Mouse (Mus musculus) adrenal gland, adult 2 months (tissue): ENCODE data around the gene Arhgap42. TPM values are rescaled to one million over a fixed set of nuclear protein-coding genes. Genes with fewer than 3 reads are reported as not detected.

Experiments
- DNase-seq: peaks from one replicate; pipeline ENCODE4 v3.0.0; 2021
- polyA plus RNA-seq: library from polyadenylated mRNA; depleted of rRNA; stranded (reverse); fragments of >200 nt; gene quantifications from 2 replicates; pipeline ENCODE4 v1.2.3, GENCODE M21; 2012
- total RNA-seq, 2 experiments: library from RNA; stranded (reverse); gene quantifications; 2 replicates each; pipeline ENCODE4 v1.2.3; 2021

The Arhgap42 gene
- total and polyA plus RNA-seq, 3 experiments = 26.0 to 31.8 (median 31.1) TPM

DNA sequence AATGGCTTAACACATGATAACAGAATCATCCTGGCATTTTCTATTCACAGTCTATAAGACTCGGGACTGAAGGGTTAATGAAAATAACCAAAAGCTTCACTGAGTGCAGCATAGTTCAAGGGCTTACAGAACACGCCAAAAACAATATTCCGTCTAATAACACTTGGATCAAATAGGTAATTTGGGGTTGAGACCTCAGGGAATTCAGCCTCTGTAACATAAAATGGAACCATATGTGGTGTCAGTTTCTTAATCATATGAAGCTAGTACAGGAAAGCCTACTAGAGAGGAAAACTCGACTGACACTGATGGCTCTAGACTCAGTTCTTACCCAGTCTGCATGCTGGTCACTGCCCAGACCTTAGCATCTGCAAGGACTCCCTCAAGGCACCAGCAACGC, 95.8 kb downstream of the Arhgap42 start:
- no peak for DNase-seq

DNA sequence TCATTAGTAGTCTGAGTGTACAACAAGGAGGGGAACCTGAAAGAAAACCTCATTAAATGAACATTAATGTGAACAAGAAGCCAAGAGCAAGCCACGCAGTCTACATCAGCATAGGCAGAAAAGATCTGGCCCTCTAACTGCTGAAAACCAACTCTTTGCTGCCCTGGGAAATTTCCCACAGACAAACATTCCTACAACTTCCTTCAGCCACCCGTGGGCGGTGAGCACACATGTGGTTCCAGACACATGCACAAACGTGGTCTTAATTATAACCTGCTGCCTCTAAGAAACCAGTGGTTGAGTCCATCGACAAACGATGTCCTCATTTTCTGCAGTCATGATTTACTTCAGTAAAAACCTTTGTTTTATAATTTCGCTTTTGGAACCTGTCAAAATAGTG, 96.3 kb downstream of the Arhgap42 start:
- DNase-seq = no peak

DNA sequence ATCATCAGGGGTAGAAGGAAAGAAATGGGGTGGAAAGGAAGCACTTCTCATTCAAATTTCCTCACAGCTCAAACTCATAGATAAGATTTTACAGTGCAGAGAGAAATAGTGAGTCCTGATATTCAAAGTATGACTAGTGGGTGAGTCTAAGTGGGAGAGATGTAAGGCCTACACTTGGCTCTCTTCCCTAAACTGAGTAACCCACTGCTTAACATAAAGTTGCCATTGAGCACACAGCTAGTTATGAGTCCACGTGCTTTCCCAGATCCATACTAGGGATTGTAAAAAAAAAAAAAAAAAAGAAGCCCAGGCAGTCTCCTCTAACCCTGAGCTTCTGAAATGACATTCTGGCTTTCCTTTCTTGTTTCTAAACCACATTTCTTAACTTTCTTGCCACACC, 96.8 kb downstream of the Arhgap42 start:
- DNase-seq = no peak

DNA sequence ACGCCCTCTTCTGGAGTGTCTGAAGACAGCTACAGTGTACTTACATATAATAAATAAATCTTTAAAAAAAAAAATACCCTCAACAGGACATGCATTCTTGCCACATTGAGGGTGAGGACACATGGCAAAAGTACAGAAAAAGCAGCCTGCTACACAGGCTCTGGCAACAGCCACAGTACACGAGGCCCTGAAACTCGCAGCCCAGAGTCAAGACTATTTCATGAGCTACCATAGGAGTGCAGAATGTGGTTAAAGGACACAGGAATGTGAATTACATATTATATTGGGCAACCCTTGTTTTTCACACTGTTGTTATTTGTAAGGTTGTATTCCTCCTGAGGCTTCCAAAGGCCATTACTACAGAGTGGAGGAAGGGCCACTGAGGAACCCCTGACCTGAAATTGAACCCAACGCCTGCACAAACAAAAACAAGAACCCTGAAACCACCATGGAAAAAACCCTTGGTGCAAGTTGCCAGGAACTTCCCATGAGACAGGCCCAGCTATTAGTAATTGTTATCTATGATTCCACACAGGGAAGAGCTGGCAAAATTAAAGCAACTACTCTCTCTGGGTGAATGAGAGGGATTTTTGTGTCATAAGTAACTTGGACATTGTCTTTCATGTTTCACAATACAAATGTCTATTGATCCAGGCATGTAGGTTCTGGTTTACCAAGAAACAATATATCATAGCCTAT, 109.8 kb downstream of the Arhgap42 start:
- peak; percentile 53 for DNase-seq

DNA sequence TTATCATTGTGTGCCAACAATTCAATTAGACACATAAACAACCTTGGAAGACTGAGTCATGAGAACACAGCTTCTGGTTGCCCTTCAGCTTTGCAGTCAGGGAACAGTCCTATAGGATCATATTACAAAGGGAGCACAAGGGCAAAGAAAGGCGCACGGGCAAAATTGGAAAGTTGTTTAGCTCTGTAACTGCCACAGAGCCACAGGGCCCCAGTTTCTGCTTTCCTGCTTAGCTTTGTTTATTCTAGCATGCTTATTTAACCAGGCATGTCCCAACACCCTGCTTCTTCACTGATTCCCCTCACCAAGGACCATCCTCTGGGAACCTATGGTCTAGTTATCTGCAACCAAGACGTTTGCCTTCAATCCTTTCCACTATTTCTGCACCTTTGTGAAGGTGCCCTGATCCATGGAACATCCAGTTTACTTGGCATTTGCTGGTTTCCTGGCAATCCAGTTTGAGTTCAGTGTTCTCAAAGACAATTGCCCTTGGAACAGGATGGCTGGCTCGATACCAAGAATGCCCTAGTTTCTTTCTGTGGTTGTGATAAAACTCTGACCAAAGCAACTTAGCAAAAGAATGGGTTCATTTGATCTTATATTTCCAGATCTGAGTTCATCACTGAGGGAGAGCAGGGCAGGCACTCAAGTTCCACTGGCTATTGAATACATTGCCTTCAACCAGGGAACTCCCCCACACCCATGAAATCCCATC, 111.7 kb downstream of the Arhgap42 start:
- DNase-seq = peak; percentile 76

DNA sequence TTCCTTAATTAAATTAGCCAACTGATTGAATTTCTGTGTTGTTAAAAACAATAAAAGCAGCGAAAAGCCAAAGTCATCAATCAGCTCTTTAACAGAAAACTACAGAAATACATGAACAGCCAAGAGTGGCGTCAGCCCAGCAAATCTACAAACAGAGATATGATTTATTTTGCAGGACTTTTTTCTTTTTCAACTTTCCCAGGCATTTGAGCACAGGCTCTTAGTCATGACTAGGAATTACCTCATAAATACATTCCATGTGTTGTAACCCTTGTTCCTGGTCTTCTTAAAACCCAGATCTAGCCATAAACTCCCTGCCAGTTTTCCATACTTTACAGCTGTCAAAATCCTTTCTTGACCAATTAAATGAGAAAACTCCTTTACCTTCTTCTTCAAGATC, 114.7 kb downstream of the Arhgap42 start:
- DNase-seq = peak; percentile 39

DNA sequence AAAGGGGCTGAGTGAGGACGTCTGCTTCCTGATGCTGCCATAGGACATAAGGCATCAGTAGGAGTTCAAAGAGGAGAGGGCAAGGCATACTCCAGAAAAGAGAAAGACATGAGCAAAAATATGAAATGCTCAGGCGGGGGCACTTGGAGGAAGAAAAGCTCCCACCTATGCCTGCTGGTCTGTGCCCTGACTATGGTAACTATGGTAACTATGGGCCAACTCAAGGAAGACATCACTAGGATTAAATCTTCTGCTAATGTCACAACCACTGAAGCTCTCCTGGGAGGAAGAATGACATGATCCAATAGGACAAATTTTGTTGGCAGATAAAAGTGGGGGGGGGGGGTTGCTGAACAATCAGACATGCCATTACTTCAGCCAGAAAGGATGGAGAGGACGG, 124.6 kb downstream of the Arhgap42 start:
- no peak for DNase-seq

DNA sequence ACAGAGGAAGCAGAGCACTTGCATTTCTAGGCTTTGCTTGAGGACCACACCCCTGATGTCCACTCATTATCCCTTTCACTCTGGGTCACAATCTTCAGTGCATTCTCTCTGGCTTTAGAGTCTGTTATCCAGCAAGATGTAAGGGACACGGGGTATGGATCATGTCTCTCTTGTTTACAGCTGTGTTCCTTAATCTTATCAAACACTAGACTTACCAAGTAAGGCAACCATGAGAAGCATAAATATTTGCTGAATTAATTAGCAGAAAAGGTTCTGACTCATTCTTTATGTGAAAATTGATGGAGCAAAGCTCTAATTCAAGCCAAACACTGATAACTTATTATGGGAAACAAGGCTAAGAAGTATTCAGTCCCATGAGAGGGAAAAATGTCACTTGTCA, 125.1 kb downstream of the Arhgap42 start:
- no peak for DNase-seq

DNA sequence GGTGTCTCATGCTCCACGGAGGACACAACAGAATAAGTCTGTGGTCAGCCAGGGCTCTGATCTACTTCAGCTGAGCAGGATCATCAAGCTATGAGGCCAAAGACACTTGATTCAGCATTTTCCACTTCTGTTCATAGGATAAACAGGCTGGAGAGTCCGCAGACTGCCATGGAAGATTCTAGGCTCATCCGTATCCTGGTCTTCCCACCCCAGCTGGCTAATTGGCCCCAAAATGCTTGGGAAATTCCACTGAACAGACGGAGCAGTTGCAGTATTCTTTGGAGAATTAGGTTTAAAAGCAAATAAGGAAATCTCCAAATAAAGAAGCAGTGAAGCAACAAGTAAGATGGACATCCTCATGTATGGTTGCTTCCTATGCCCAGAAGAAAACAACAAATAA, 126.0 kb downstream of the Arhgap42 start:
- no peak for DNase-seq

DNA sequence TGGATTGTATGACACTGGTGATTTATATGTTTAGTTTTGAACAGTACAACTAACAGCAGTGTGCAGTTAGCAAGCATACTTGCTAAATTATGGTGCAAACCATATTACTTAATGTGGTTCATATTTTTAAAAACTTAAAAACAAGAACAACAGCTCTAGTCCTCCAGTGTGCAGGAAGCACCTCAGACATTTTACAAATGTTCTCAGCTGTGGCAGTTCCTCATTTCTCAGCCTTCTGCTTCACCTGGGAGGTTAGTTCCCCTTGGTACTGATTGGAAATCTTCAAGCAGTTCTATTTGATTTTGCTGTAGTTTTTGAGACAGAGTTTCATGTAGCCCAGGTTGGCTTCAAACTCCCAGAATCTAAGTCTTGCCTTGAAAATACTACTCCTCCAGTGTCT, 131.2 kb downstream of the Arhgap42 start:
- no peak for DNase-seq

DNA sequence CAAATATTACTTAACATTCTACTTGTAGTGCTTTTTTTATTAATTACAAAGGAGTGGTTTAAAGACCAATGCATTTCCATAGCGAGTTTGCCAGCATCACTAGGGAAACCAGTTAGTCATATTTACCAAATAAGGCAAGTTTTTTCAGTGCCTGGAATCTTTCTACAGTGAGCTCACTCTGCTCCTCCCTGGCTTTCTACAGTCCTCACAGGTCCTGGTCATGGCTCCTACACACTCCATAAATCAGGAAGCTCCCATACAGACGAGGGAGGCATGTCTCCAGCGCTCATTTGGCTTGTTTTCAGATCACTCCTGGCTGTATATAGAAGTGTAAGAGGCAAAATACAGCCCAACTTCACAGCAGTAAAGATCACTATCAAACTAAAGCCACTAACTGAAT, 134.1 kb downstream of the Arhgap42 start:
- DNase-seq = peak; percentile 20

DNA sequence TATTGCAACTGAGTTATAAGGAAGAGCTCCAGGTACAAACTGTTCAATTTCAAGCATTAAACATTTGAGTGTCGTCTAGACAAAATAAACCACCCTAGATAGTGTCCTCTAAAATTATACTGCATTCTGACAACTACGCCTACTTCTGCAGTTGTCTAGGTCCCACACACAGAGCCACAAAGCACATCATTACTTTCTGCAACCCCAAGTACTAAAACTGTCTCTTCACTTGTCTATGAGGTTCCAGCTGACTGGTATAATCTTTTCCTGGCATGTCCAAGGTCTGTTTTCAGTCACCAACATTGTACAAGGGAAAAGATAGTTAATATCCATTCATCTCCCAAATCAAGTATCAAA, 136.8 kb downstream of the Arhgap42 start:
- no peak for DNase-seq

DNA sequence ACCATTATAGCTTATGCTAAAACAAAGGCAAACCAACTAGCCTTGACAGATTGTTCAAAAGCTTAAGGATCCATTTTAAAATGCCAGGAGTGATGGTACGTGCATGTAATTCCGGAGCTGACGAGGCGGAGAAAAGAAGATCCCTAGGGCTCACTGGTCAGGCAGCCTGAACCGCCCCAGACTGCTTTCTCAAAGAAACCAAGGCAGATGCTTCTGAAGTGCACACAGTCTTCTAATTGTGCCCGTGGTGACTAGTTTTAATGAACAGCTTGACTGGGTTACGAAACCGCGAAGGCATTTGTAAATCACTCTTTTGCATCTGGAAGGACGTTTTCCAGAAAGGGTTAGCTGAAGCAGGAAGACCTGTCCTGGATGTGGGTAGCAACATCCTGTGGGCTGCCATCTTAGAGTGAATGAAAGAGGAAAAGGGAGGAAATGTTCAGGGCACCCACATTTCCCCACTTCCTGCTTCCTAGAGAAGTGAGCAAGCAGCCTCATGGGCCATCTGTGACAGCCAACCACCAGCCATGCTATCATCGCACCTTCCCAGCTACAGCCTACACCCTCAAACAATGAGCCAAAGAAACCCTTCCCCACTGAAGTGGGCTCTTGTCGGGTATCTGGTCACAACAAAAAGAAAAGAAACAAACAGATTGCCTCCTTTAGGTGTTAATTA, 137.3 kb downstream of the Arhgap42 start:
- DNase-seq = no peak

DNA sequence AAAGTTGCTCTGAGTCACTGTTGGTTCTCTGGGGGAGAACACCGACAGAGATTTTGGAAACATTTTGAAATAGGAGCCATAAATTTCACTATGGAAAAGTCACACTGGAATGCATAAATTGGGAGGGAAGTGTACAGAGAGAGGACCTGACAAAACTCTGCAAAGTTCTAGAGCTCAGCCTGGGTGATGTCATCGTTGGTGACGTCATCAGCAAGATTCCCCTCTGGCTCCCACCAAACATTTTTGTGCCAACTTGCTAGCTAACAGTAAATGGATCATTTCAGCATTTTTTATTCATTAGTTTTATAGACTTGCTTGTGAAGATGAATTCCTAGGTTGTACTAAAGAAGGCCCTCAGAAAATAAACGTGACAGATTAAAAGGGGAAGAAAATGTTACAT, 137.8 kb downstream of the Arhgap42 start:
- no peak for DNase-seq

DNA sequence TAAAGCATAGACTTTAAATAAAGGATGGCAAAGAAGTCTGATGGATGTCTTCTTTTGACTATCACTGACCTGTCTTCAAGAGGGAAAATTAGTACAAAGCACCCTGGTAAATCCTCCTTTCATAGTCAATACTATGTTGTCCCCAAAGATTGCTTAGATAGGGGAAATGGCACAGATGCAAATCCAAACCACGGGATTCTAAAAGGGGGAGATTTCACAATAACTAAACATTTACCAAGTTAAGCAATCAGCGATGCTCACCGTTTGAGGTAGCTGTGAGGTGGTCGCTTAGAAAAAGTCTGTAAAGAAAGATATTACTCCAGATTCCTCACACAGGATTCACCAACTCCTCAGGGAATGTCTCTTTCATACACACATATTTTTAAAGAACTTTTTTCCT, 141.1 kb downstream of the Arhgap42 start:
- no peak for DNase-seq

DNA sequence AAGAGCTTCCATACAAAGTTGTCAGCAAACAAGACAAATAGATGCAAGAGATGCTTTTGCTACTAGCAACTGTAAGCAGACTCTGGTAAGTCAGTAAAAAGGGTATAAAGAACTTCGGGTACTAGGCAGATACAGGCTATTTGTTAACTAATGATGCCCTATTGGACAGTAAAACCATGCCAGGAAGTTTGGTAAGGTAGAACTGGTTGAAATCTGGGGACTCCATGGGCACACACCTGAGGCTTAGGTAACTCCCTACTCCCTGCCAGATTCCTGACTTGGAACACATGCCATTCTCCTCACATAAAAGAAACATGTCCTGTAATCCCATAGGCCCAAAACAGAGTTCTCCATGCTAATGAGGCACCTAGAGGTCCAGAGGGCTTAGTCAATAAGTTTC, 142.1 kb downstream of the Arhgap42 start:
- no peak for DNase-seq

DNA sequence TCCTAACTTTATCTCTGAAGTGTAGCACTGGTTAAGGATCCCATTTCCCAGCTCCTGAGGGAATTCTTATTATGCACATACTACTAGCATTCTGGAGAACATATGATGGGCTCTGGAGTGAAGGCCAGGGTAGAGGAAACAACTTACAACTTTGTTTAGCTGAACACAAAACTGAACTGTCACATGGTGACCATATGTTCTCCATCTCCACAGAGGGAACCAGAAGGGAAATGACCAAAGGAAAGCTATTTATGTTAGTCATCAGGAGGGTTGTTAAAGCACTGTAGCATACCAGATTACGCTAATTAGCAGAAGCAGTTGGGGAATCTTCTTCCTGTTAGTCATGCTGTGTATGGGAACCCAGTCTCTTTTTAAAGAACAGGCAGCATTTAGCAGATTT, 145.8 kb downstream of the Arhgap42 start:
- DNase-seq = no peak

DNA sequence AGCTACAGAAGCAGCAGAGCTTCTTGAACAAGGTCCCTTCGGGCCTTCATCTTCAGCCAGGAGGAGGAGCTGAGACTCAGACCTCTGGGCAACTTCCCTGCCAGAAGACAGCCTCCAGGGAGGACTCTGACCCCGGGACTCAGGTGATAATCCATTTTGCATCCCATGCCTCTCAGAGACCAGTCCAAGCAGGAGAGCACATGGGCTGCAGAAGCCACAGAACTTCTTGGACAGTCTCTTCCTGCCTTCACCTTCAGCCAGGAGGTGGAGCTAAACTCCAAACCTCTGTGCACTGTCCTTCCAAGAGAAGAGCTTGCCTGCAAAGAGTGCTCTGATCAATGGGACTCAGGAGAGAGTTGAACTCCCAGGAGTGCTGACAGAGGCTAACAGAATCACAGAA, 155.5 kb downstream of the Arhgap42 start:
- peak; percentile 44 for DNase-seq

DNA sequence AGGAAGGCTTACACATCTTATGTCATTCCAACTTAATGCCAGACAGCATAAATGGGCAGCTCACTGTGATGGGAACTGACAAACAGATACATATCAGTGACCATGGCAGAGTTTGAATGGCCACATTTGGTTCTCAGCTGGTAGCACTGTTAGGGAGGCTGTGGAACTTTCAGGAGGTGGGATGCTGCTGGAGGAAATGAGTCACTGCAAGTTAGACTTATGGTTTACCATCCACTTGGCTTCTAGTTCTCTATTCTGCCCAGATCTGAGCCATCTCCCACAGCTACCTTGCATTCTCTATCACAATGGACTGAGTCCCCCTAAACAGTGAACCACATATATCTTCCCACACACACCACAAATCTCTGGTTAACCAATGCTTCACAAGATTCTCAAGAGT, 186.0 kb downstream of the Arhgap42 start:
- DNase-seq = no peak

DNA sequence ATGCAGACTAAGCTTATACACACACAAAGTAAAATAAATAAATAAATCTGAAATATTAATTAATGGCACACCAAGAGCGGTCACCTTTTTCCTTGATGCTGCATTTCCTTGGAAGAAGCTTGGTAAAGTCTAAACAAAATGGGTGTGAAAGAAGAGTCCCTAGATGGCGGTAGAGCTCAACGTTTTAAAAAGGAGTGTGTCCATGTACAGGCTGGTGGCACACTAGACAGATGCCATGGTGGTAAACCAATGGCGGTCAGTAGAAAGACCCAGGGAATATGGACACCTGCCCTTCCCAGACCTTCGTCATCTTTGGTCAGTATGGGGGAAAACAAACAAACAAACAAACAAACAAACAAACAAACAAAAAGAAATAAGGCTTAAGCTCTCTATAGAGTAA, 187.7 kb downstream of the Arhgap42 start:
- DNase-seq = peak; percentile 15

DNA sequence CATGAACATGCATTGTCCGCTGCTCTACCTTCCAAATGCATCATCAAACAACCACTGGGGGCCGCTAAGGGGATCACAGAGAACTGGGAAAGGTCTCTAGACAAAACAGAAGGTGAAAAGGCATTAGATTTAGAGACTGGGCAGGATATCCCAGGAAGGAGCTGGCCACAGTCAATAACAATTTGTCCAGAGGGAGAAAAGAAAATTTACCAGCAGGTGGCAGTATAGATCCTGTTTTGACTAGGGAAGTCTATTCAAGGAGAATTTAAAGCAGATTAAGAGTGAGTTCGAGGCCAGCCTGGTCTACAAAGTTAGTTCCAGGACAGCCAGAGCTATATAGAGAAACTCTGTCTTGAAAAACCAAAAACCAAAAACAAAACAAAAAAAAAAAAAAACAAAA, 189.7 kb downstream of the Arhgap42 start:
- no peak for DNase-seq

DNA sequence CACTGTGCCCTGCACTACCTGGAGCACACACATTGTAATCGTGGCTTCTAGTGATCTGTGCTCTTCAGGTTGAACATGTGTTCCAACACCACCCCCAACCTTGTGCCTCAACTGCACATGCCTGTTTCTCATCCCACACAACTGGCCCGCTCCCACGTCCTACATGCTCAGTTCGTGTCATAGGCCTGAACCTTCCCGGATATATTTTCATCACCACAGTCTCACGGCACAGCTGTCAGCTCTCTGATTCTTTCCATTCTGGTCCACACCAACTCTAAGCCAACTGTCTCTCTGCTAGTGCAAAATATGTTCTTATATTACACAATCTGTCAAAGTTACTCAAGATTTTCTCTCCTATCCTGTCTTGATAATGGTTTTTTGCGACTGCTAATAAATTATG, 197.9 kb downstream of the Arhgap42 start:
- no peak for DNase-seq

DNA sequence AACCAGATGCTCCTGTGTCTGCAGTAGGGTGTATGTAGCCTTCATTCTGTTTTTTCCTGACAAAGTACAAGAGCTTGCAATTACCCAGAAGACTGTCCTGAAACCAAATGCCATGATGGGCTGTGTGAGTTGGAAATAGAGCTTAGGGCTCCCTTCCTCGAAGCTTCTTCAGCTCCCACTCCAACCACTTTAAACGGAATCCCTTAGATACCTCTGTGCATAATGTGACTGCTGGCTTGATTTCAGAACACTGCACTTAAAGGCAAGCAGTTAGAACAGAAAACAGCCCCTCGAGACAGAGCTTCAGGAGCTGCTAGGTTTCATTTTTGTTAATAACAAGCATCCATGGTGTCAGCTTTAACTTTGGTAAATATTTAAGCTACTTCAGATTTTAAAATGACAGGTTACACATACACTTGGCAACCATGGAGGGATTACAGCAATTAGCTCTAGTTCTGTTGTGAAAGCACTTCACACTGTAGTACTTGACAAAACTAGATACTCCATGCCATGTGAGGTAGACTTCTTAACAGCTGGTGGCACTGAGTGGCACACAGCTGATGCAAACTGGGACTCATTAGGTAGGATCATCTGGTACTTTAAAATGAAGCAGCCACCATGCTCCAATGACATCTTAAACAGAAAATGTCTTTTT, 201.8 kb downstream of the Arhgap42 start:
- no peak for DNase-seq
